Mouse (Mus musculus) midbrain, embryonic 15.5 days (tissue): ENCODE data around the gene Il4i1. TPM values are rescaled to one million over a fixed set of nuclear protein-coding genes. Genes with fewer than 3 reads are reported as not detected.

Source experiments
- ATAC-seq: fragments of 200-750 bp; cut with Nextera tagmentation; replicated peaks from 2 replicates; pipeline ENCODE4 v1.8.0; 2017; ENCODE audit warnings: moderate TSS enrichment
- H3K27ac ChIP-seq: fragments of 300-500 bp; sonication (generic); 2 replicates; pipeline ENCODE4 v1.5.1; 2015; ENCODE audit warnings: mild to moderate bottlenecking, inconsistent platforms
- H3K27me3 ChIP-seq: fragments of 300-500 bp; sonication (generic); replicated peaks from 2 replicates; pipeline ENCODE4 v1.6.1; 2015; ENCODE audit warnings: inconsistent platforms
- H3K36me3 ChIP-seq: fragments of 300-500 bp; sonication (generic); replicated peaks from 2 replicates; pipeline ENCODE4 v1.6.1; 2015; ENCODE audit warnings: inconsistent platforms
- H3K4me1 ChIP-seq: fragments of 300-500 bp; sonication (generic); 2 replicates; pipeline ENCODE4 v1.6.1; 2015; ENCODE audit warnings: inconsistent platforms
- H3K4me2 ChIP-seq: fragments of 300-500 bp; sonication (generic); 2 replicates; pipeline ENCODE4 v1.6.1; 2015; ENCODE audit warnings: inconsistent platforms, mild to moderate bottlenecking, moderate library complexity
- H3K4me3 ChIP-seq: fragments of 300-500 bp; sonication (generic); 2 replicates; pipeline ENCODE4 v1.5.1; 2015; ENCODE audit warnings: mild to moderate bottlenecking, inconsistent platforms
- H3K9ac ChIP-seq: fragments of 300-500 bp; sonication (generic); 2 replicates; pipeline ENCODE4 v1.6.1; 2015; ENCODE audit warnings: mild to moderate bottlenecking, inconsistent platforms
- H3K9me3 ChIP-seq: fragments of 300-500 bp; sonication (generic); 2 replicates; pipeline ENCODE4 v1.6.1; 2016; ENCODE audit warnings: inconsistent platforms
- WGBS: fragments of 180-500 bp; shearing (Covaris S2); methylation state at CpG from one replicate; pipeline ENCODE4 v1.1.7; 2015; ENCODE audit warnings: mixed read lengths; 5-methylcytosine and 5-hydroxymethylcytosine counted together
- polyA plus RNA-seq: library from polyadenylated mRNA; unstranded; fragments of >200 nt; fragmentation: Nextera tagmentation; extraction: Ambion mirVana; gene quantifications from 2 replicates; pipeline ENCODE4 v1.2.1, GENCODE M21; 2015

The Il4i1 gene
- polyA plus RNA-seq, 1 experiment from 2014 or later, result 1.6 TPM

GRCm38 (mm10) chr7:44810819-44811557 is 5.2 kb upstream of the Il4i1 start:
- no peak overlapping the region for H3K4me3 ChIP-seq
- WGBS, result 91% methylated on average over 7 of the region's 7 CpGs
- H3K36me3 ChIP-seq, result no peaks in the 10 kb centered on the region
- H3K27me3 ChIP-seq, result no peaks in the 10 kb centered on the region
- no peak overlapping the region for H3K9ac ChIP-seq
- no peak overlapping the region for H3K4me2 ChIP-seq
- ATAC-seq, result no peak
- no peaks in the 10 kb centered on the region for H3K9me3 ChIP-seq
- no peak overlapping the region for H3K27ac ChIP-seq
- H3K4me1 ChIP-seq, result peaks cover 10% of the 10 kb centered on the region

GRCm38 (mm10) chr7:44812651-44813325 is 3.4 kb upstream of the Il4i1 start:
- Histone ChIP-seq H3K27me3 (no peaks in the 10 kb centered on the region), H3K9me3 (no peaks in the 10 kb centered on the region), H3K4me2 (no peak overlapping the region), H3K27ac (no peak overlapping the region), H3K9ac (no peak overlapping the region), H3K4me3 (no peak overlapping the region), H3K36me3 (no peaks in the 10 kb centered on the region), H3K4me1 (peaks cover 21% of the 10 kb centered on the region)
- WGBS, result 92% methylated on average over 20 of the region's 20 CpGs
- ATAC-seq, result no peak

- Histone ChIP-seq H3K4me1 (peaks cover 33% of the 10 kb centered on the region), H3K4me3 (no peak overlapping the region), H3K27me3 (no peaks in the 10 kb centered on the region), H3K4me2 (no peak overlapping the region), H3K9ac (no peak overlapping the region), H3K9me3 (no peaks in the 10 kb centered on the region), H3K27ac (no peak overlapping the region), H3K36me3 (no peaks in the 10 kb centered on the region)
- ATAC-seq, result no peak
- WGBS, result 93% methylated on average over 3 of the region's 3 CpGs
Observed at GRCm38 (mm10) chr7:44813985-44814384, 2.2 kb upstream of the Il4i1 start.

GRCm38 (mm10) chr7:44814423-44814822 is 1.8 kb upstream of the Il4i1 start:
- Histone ChIP-seq H3K27me3 (no peaks in the 10 kb centered on the region), H3K4me3 (no peak overlapping the region), H3K4me1 (peaks cover 37% of the 10 kb centered on the region), H3K27ac (no peak overlapping the region), H3K9me3 (no peaks in the 10 kb centered on the region), H3K36me3 (no peaks in the 10 kb centered on the region), H3K9ac (no peak overlapping the region), H3K4me2 (no peak overlapping the region)
- WGBS, result 90% methylated on average over 4 of the region's 4 CpGs
- no peak for ATAC-seq

GRCm38 (mm10) chr7:44814952-44815553 is 1.1 kb upstream of the Il4i1 start:
- 22% methylated on average over 14 of the region's 14 CpGs for WGBS
- Histone ChIP-seq H3K4me3 (peak overlapping the region; percentile 68), H3K9ac (peak overlapping the region; percentile 5; the same call in 1 of the 2 replicates), H3K9me3 (no peaks in the 10 kb centered on the region), H3K4me1 (peaks cover 43% of the 10 kb centered on the region), H3K36me3 (no peaks in the 10 kb centered on the region), H3K27me3 (no peaks in the 10 kb centered on the region), H3K27ac (peak overlapping the region; percentile 90), H3K4me2 (peak overlapping the region; percentile 63)
- ATAC-seq, result peak; percentile 9

GRCm38 (mm10) chr7:44816470-44817021 is 359 bp downstream of the Il4i1 start, which contains the start of gene Atf5:
Gene Atf5 (minus strand): TSS chr7:44816658.
- under 1% methylated on average over 55 of the region's 57 CpGs for WGBS
- no peaks in the 10 kb centered on the region for H3K27me3 ChIP-seq
- no peaks in the 10 kb centered on the region for H3K9me3 ChIP-seq
- H3K27ac ChIP-seq, result peak within 1 kb of the TSS; percentile 90
- peak within 1 kb of the TSS; percentile 63 for H3K4me2 ChIP-seq
- H3K9ac ChIP-seq, result peak within 1 kb of the TSS; percentile 71
- H3K4me1 ChIP-seq, result peaks cover 46% of the 10 kb centered on the region
- no peaks in the 10 kb centered on the region for H3K36me3 ChIP-seq
- peak within 1 kb of the TSS; percentile 68 for H3K4me3 ChIP-seq
- ATAC-seq, result no peak; the same call in 1 of the 2 replicates

- WGBS, result 30% methylated on average over 3 of the region's 3 CpGs
- Histone ChIP-seq H3K27ac (no peak overlapping the region), H3K4me2 (peak overlapping the region; percentile 63), H3K4me1 (peaks cover 46% of the 10 kb centered on the region), H3K27me3 (no peaks in the 10 kb centered on the region), H3K9ac (peak overlapping the region; percentile 71; the same call in 1 of the 2 replicates), H3K4me3 (peak overlapping the region; percentile 68), H3K36me3 (no peaks in the 10 kb centered on the region), H3K9me3 (no peaks in the 10 kb centered on the region)
- no peak for ATAC-seq
Observed at GRCm38 (mm10) chr7:44817441-44817840, 1.3 kb downstream of the Il4i1 start.

GRCm38 (mm10) chr7:44818164-44818563 is 2.0 kb downstream of the Il4i1 start:
- Histone ChIP-seq H3K27ac (no peak overlapping the region), H3K9me3 (no peaks in the 10 kb centered on the region), H3K4me3 (peak overlapping the region; percentile 68; the same call in 1 of the 2 replicates), H3K4me1 (peaks cover 51% of the 10 kb centered on the region), H3K27me3 (no peaks in the 10 kb centered on the region), H3K4me2 (peak overlapping the region; percentile 63), H3K36me3 (no peaks in the 10 kb centered on the region), H3K9ac (peak overlapping the region; percentile 19; the same call in 1 of the 2 replicates)
- 24% methylated on average over 2 of the region's 2 CpGs for WGBS
- ATAC-seq, result no peak

GRCm38 (mm10) chr7:44818751-44819235 is 2.6 kb downstream of the Il4i1 start:
- Histone ChIP-seq H3K27me3 (no peaks in the 10 kb centered on the region), H3K36me3 (no peaks in the 10 kb centered on the region), H3K27ac (peak overlapping the region; percentile 24; the same call in 1 of the 2 replicates), H3K4me3 (peak overlapping the region; percentile 68; the same call in 1 of the 2 replicates), H3K4me1 (peaks cover 55% of the 10 kb centered on the region), H3K9me3 (no peaks in the 10 kb centered on the region), H3K4me2 (peak overlapping the region; percentile 63), H3K9ac (peak overlapping the region; percentile 19; the same call in 1 of the 2 replicates)
- ATAC-seq, result no peak
- WGBS, result 30% methylated on average over 6 of the region's 6 CpGs

- 95% methylated on average over 2 of the region's 2 CpGs for WGBS
- Histone ChIP-seq H3K9ac (no peak overlapping the region), H3K27ac (peak overlapping the region; percentile 24; the same call in 1 of the 2 replicates), H3K4me3 (no peak overlapping the region), H3K4me2 (peak overlapping the region; percentile 63), H3K9me3 (no peaks in the 10 kb centered on the region), H3K36me3 (no peaks in the 10 kb centered on the region), H3K4me1 (peaks cover 55% of the 10 kb centered on the region), H3K27me3 (no peaks in the 10 kb centered on the region)
- ATAC-seq, result no peak
Observed at GRCm38 (mm10) chr7:44819391-44819790, 3.2 kb downstream of the Il4i1 start.

GRCm38 (mm10) chr7:44819863-44820262 is 3.7 kb downstream of the Il4i1 start:
- WGBS, result 74% methylated on average over 5 of the region's 5 CpGs
- Histone ChIP-seq H3K4me2 (no peak overlapping the region; the same call in 1 of the 2 replicates), H3K9me3 (no peaks in the 10 kb centered on the region), H3K27ac (no peak overlapping the region), H3K36me3 (no peaks in the 10 kb centered on the region), H3K4me1 (peaks cover 52% of the 10 kb centered on the region), H3K9ac (no peak overlapping the region), H3K4me3 (no peak overlapping the region), H3K27me3 (no peaks in the 10 kb centered on the region)
- no peak for ATAC-seq

GRCm38 (mm10) chr7:44820525-44820924 is 4.3 kb downstream of the Il4i1 start:
- WGBS, result 88% methylated on average over 3 of the region's 3 CpGs
- Histone ChIP-seq H3K9ac (no peak overlapping the region), H3K27ac (no peak overlapping the region), H3K36me3 (no peaks in the 10 kb centered on the region), H3K4me1 (peaks cover 45% of the 10 kb centered on the region), H3K27me3 (no peaks in the 10 kb centered on the region), H3K9me3 (no peaks in the 10 kb centered on the region), H3K4me3 (no peak overlapping the region), H3K4me2 (no peak overlapping the region)
- ATAC-seq, result no peak
